Mouse (Mus musculus): ENCODE measurements around the gene Agap1.
A peak's percentile ranks its signal among the peaks of the same experiment; 100 is the strongest.

Gene Agap1

DNA sequence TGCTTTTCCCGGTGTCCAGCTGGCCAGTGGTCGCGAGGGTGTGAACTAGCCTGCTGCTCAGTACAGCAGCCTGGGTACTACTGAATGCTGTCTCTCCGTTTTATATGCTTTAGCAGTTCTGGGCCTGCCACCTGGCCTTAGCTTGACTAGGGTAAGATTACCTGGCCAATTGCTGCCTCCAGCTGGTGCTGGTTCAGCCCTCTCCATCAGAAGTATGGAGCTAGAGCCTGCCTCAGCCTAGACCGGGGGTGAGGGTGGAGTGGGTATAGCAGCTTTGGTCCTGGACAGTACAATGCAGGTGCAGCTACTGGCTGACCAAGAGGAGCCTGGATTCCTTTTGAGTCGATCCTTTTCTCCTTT lies 127.1 kb downstream of the Agap1 start:
- DNase-seq: no peak

DNA sequence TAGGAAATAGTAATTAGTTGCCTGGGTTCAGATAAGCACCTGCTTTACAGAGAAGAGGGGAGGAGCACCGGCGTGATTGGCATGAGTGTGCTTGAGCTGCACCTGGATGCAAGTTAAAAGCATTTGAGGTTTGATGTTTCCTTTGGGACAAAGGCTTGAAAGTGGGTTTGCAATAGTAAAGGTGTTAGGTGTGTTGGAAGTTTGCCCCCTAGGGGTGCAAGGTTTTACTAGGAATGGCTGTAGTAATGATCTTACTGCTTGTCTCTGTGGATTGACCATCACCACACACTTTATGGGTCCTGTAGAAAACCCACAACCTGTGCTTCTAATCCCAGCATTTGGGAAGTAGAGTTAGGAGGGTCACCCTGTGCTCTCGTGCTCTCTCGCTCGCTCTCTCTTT lies 128.8 kb downstream of the Agap1 start:
- DNase-seq: no peak

DNA sequence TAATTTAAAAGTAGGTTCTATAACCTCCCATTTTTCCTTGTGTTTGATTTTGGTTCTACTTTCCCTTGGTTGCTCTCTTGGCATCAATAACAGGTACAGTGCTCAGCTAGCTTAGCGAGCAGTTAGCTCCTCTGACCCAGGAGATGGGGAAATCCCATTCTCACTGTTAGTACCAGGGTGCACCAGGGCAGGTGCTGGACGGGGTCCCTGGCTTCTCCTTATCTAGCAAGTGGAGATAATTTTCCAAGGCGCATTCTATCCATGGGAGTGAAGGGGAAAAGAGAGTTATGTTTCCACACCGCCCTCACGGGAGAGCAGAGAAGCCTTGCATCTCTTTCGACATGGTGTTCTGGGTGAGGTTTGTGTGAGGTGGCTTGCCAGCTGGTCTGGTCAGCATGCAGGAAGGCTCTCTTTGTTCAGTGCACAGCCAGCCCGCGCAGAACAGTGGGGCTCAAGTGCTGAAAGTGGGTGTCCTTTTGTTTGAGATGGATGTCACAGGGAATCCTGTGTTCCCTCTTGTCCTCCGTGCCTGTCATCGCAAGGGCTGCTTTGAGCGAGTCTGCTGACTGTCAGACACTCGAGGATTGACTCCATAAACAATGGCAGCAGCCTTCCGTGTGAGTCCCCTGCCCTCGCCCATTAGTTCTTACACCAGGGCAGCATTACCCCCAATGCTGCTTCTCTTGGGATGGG lies 132.5 kb downstream of the Agap1 start:
- no peak for DNase-seq

DNA sequence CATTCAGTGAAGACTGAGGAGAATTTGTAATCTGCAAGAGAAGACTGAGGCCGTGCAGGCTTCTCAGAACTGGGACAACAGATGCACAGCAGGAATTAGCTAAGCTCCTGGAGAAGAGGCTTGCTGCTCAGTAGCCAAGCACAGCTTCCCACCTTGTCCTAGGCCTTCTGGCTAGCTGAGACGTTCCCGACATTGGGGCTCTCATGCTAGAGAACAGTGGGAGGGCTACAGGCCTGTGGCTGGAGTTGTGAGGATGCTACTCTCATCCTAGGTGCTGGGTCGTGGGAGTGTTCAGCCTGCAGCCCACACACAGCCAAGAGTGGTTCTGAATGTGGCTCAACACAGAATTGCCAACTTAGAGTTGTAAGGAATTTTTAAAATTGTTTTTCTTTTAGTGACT lies 133.5 kb downstream of the Agap1 start:
- peak; percentile 44 for DNase-seq

DNA sequence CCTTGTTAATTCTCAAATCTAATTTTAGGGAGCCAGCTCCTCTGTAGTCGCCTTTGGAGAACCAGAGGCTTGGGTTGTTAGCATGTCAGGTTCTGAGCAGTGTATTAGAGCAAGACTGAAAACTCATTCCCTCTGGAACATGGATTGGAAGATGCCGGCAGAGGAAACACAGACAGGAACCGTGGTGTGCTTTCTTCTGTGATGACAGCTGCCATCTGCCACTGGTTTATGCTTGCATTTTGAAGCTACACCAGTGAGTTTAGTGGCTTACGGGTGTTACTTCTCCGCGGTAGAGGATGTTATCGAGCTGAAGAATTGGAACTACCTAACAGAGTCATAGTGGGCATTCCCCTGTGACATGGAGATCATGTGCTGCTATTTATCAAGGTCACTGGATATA lies 136.4 kb downstream of the Agap1 start:
- DNase-seq: peak; percentile 49

DNA sequence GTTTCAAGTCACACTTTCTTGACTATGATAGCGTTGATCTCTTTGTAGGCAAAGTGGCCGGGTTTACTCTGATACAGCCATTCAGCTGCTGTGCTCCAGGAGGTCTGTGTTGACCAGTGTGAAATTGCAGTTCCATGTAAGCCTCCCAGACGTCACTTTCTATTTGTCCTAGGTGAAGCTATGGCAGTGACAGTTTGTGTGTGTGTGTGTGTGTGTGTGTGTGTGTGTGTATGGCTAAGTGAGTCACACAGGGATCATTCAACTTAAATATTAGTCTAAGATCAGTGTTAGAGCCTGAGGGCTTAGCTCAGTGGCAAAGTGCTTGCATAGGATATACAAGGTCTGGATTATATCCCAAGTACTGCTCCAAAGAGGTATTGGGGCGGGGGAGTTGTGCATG lies 138.6 kb downstream of the Agap1 start:
- no peak for DNase-seq

DNA sequence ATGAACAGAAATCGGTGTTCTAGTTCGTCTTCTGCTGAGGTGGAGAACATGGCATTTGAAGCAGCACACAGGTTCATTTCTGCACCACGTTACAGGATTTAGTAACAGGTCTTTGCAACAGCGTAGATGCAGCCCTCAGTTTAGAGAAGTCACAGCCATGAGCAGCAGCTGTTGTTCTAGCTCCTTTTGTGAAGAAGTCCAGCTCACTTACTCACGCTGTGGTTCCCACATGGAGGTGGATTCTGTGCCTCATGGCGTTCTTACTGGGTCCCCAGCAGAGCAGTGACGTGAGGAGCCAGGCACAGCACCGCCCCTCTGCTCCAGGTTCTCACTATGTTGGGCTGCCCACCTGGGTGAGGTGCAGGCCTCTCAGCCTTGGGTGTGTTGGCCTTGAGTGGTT lies 140.4 kb downstream of the Agap1 start:
- no peak for DNase-seq

DNA sequence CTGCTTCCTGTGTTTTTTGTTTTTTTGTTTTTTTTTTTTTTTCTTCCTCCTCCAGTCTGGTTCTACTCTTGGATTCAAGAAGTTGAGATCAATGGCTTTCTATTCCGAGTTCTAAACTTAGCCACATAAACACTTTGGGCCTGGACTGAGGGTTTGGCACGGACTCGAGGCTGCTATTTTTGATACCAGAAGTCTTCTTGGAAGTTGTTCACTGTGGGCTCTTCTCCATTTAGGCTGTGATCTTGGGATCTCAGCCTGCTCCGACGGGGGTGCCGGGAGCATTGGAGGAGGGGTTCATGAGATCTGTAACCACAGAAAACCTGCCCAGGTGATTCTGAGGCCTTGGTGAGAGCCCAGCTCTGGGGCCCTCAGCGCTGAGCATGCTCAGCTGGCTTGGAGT lies 140.8 kb downstream of the Agap1 start:
- no peak for DNase-seq

DNA sequence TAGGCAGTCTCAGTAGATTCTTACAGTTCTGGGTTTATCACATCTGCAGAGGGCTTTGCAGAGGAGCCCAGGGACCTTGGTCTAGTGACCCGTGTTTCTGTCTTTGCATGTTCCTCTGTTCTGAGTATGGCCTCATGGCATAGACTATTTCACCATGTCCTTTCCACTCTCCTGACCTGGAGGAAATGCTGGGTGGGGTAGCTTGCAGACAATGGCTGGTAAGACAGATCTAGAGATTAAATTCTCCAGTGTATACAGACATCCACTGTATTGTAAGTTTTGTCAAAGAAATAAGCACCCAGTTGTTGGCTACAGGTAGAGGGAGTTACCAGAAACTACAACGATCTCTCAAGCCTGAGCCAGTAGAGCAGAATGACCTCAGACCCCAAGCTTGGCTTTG lies 141.6 kb downstream of the Agap1 start:
- no peak for DNase-seq

DNA sequence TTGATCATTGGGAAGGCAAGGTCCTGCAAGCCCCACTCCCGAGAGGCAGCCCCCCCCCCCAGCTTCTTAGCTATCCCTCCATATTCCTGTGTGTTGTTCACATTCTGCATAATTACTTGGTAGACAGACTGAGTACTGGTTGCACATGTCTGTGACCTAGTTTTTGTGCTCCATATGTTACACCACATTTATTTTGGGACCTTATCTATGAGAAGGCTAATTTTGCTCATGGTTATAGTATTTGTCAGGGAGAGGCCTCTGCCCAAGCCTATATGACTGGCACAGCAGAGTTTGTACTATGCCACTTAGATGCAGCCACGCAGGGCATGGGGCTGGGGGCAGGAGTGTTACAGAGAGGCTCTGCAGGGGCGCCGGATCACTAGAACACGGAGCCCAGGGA lies 144.3 kb downstream of the Agap1 start:
- DNase-seq: no peak

DNA sequence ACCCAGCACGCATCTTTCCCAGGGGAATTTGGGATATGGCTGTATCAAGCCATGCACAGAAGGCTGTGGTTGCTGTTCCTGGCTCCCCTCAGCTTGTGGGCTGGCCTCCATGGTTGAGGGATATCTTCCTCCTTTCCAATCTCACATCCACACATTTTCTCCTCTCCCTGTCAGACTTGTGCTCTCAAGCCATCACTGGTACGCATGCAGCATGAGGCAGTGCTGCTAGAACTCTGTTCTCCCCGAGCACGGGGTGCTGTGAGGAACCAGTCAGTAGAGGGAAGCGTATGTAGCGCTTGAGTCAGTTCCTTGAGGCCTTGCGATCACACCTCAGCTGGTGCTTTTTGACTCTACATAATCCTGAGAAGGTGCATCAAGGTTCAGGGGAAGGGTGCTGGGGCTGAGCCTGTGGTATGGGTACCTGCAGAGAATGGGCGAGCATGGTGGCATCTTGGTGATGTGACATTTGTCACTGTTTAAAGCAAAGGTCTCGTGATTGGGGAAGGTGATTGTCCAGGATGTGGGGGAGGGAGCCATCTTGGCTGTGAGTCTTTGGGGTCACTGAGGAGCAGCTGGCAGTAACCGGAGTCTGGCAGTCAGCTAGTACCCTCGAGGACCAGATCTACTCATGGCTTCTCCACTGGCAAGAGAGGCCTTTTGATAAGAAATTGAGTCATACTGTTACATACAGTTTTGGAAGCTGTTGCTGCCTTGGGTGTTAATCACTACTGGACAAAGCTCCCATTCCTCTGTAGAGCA lies 145.6 kb downstream of the Agap1 start:
- no peak for DNase-seq

DNA sequence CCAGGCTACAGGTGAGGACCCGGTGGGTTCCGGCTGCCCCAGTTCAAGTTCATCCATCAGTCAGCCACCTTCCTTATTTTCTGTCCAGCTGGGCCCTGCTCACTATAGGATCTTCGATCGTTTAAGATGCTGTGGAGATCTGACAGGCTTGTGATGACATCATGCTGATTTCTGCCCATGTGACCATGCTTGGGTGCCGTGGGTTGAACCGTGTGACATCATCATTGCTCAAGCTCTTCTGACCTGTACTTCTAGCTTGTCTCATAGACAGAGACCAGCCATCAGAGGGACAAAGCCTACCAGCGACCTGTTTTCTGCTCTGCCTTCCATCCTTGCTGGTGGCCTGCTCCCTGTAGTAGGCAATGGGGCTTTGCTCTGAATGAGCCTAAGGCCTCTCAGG lies 146.7 kb downstream of the Agap1 start:
- no peak for DNase-seq

DNA sequence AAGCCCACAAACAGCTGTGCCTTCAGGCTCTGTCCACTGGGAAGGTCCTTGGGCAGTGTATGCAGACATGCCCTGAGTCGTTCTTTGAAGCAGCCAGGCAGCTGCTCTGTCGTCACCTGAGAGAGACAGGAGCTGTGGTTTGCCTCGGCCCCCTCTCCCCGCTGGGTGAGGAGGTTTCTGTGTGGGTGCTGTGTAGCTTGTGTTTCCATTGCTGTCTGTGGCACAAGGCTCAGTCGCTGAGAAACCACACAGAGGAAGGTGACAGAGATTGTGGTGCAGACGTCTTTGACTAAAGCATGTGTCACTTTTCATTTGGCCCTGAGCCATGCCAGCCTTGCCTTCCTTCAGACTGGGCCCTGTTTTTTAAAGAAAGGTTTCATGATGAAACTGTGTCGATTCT lies 148.3 kb downstream of the Agap1 start:
- no peak for DNase-seq

DNA sequence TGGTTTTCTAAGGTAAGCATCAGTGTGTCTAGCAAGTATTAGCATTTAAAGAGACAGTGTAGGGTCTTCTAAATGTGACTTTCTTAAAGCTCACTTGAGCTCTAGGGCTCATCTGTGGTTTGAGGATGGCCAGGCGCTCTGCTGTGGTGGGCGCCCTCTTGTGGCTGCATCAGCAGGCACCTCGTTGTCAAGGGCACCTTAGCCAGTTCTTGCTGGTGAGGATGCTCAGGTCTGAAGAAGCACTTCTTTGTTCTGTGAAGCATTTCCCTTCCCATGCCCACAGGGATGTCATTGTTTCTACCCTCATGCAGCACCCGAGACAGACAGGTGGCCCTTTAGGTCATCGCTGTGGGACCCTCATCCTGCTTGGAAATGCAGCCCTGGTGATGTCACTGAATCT lies 152.0 kb downstream of the Agap1 start:
- DNase-seq: peak; percentile 79

DNA sequence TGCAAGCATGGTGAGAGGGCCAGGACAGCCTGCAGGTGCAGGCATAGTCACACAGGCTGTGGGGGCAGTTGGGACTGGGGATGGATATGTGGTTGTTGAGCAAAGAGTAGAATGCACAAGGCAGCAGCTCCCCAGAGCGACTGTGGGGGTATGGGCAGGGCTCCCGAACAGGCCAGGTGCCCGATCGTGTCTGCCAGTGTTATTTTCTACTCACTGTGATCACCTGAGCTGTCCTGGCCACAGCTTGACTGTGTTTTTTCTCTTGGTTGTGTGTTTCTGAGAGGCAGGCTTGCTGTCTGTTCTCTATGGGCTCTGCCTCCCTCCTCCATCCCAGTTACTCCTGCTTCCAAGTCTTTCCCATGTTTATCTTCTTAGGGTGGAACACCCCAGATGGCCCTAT lies 154.2 kb downstream of the Agap1 start:
- peak; percentile 73 for DNase-seq

DNA sequence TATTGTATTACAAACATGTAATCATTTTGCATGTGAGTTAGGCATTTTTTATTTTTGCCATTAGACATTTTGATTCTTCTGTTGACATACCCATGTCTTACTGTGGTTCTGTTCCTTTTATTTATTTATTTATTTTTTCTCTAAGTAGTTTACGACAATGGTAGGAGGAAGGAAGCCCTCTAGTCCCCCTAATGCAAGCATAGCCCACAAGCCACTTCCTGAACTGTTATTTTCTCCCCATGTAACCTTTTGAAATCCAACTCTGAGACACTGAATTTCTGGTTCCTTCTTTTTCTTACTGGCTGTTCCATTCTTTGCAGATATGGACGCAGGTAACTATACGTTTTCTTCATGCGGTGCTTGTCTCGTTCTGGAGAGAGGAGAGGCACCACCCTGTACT lies 155.4 kb downstream of the Agap1 start:
- no peak for DNase-seq

DNA sequence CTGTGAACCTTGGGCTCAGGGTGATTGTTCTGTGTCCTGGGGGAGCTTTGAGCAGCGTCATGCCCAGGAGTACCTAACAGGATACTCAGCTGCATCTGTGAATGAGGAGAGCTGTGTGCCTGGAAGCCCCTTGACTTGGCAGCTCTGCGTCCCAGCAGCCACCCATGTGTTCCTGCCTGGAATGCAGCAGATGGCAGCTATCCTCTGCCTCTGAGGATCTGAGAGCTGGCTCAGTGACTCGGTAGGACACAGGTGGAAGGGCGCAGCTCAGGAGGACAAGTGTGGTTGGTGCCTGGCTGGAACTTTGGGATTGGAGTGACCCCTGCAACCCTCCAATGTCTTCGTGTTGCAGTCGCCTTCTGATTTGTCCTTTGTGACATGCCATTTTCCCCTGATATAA lies 156.9 kb downstream of the Agap1 start:
- no peak for DNase-seq

DNA sequence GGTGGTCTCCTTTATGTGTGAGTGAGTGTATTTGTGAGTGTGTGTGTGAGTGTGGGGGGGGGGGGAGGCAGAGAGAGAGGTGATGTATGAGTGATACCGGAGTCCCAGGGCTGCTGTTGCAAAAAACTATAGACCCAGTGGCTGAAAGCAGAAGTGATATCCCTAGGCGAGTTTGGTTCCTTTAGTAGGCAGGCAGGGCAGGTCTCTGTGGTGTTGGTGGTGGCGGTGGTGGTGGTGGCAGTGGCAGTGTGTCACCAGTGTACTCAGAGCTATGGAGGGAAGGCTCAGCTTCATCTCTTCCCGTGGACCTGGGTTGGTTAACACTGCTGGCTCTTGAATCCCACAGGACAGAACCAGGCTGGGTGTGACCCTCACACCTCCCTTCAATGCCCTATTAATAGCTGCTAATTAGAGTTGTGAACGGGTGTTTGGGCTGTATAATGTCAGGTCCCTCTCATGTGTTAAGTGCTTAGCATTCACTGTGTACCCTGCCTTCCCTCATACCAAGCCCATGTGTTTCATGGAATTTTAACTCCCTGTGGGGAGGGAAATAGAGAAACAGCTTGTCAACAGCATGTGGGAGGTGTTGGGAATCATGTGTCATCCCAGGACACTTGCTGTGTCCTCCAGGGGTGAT lies 158.7 kb downstream of the Agap1 start:
- DNase-seq: no peak

DNA sequence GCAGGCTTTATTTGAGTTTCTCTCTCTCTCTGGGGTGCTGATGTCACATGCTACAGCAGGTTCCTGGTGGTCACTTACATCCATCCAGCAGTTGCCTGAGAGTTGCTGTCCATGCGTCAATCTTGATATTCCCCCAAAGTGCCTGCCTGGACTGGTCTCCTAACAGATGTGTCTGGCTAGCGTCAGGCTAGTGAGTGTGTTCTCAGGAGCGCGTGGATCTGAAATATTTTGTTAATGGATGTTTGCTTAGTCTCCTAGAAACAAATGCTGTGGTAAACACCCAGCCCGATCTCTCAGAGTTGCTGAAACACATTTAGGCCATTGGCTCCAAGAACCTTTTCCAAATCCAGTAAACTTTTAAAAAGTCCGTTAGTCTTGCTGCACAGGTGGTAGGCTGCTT lies 161.9 kb downstream of the Agap1 start:
- DNase-seq: no peak

DNA sequence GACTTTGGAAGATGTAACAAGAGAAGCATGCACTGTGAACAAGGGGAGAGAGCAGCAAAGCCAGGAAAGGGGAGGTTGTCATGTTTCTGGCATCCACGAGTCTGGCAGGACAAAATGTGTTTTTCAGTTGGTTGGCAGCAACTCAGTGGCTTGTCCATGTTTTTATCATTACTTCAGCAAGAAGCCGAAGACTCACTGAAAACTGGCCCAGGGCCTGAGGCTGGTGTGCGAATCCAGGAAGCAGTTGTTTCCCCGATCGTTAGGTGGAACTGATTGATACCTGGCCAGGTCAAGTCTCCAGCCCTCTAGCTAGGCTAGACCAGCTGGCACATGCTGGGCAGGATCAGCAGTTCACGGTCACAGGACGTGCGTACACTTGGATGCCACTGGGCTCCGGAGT lies 162.7 kb downstream of the Agap1 start:
- peak; percentile 55 for DNase-seq

DNA sequence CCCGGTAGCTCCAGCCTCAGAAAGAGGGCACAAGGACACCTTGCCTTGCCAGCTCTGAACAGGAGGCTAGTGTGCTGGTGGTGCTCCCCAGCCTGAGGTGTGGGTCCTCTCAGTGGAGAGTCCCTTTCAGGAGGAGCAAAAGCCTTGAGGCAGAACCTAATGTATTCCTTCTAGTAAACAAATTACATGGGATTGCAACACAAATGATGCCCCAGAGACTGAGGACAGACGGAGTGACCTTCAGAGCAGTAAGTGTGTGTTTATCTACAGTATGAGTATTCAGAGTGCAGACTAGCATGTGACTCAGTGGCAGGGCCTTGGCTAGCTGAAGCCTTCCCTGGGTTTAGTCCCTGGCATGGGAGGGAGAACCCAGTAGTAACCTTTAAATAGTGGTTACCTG lies 165.4 kb downstream of the Agap1 start:
- peak; percentile 36 for DNase-seq

DNA sequence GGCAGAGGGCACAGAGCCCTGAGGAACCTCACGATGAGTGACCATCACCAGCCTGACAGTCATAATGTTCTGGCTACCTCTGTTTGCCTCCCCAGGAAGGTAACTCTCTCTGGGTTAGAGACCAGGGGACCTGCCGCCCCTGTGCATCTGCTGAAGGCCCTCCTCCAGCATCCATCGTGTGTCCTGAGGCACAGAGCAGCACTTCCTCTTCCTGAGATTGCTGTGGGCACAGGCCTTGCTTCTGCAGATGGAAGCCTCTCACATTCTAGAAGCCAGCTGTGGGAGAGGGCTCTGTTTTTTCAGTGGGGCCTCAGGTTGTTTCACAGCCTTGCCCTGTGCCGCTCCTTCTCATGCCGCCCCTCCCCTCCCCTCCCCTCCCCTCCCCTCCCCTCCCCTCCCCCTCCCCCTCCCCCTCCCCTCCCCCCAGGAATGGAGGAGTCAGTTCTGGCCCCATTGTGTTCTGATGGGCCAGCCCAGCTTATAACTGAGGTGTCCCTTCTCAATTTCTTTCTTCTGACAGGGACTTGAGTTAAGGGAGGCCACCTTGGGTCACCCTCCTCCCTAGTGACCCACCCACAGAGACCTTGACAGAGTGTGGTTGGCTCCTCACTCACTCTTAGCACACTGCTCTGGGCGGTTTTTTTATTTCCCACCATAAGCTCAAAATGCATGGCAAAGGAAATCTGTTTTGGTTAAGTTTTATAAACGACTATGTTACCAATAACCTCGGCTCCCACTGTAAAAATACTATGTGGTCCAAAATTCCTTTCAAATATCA lies 166.6 kb downstream of the Agap1 start:
- peak; percentile 40 for DNase-seq

DNA sequence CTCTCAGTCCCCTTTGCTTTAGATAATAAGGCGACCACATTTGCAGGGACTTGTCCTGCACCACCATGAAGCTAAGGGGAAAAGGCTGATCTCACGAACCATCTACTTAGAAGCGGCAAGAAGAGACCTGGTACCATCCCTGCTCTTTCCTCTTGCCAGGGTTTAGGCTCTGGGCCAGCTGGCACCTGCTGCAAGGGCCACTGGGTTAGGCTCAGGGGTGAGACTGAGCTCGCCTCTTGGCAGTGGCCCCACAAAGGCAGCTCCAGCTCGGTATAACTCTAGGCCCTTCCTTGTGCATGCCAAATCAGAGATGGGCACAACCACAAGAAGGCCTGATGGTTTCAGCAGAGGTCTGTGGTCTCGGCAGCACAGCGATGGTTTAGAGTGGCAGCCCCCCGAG lies 167.3 kb downstream of the Agap1 start:
- peak; percentile 87 for DNase-seq

DNA sequence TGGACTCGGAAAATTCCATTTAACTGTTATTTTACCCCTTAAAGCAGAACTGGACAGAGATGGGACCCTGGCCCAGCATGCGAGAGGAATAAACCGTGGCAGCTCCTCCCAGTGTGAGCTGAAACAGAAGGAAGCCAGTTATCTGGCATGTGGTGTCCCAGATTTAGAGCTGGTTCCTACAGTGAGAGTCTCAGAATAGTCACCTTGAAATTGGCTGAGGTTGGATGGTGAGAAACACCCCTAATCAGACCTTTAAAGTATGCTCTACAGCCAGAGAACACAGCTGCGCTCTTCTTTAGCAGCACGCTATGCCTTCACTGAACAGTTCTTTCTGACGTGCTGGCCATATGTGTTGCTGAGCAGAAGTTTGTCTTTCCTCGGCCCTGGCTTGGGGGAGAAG lies 168.2 kb downstream of the Agap1 start:
- DNase-seq: peak; percentile 86

All from cerebellum, adult 9-10 months (tissue).